Mouse (Mus musculus) skeletal muscle tissue, postnatal 0 days (tissue): ENCODE results near the gene Nmnat2. TPM values are rescaled to one million over a fixed set of nuclear protein-coding genes. Genes with fewer than 3 reads are reported as not detected.

Experiments used
- polyA plus RNA-seq: library from polyadenylated mRNA; unstranded; fragments of >200 nt; fragmentation: Nextera tagmentation; extraction: Ambion mirVana; gene quantifications from 2 replicates; pipeline ENCODE4 v1.2.1, GENCODE M21; 2015

Nmnat2 gene
- 0.52 and 0.77 TPM in 2 replicates for polyA plus RNA-seq

GRCm38 (mm10) chr1:152954821-152955523 lies at the start of gene Nmnat2:
TSS of gene Nmnat2 (plus strand) at chr1:152954993.

Other genes with a start within 250 kb of the Nmnat2 start
- not detected in 2 replicates for gene Apobec4, start 204.4 kb upstream of the Nmnat2 start, polyA plus RNA-seq
- 20.5 and 24.8 TPM in 2 replicates for gene Rgl1, start 188.6 kb upstream of the Nmnat2 start, polyA plus RNA-seq
- gene Arpc5, start 188.5 kb upstream of the Nmnat2 start, polyA plus RNA-seq: 109 and 147 TPM in 2 replicates
- 3.7 and 5.8 TPM in 2 replicates for gene Ncf2, start 154.8 kb upstream of the Nmnat2 start, polyA plus RNA-seq
- 13.1 and 13.9 TPM in 2 replicates for gene Smg7, start 52.3 kb upstream of the Nmnat2 start, polyA plus RNA-seq
- 0.68 and 1.5 TPM in 2 replicates for gene Lamc2, start 231.5 kb downstream of the Nmnat2 start, polyA plus RNA-seq